Mouse (Mus musculus) testis, adult 2 months (tissue): ENCODE measurements at regions not wholly inside any gene's neighbourhood (a gene's known extent, or its start where the extent isn't known, plus 50 kb on each side); places are given as distances from the start of the nearest gene placed in this dataset.

ENCODE experiments used
- CTCF ChIP-seq: fragments of 200-500 bp; IDR thresholded peaks from 2 replicates; pipeline ENCODE4 v1.5.1; 2012; ENCODE audit warnings: low read depth, mild to moderate bottlenecking, inconsistent platforms, low read length, moderate library complexity; ENCODE audit not compliant: control insufficient read depth, insufficient read depth, insufficient replicate concordance
- POLR2A ChIP-seq: fragments of 200-500 bp; IDR thresholded peaks from 2 replicates; pipeline ENCODE4 v1.6.1; 2012; ENCODE audit warnings: low read depth, mild to moderate bottlenecking, inconsistent platforms, low read length, moderate library complexity; ENCODE audit not compliant: control insufficient read depth

GRCm38 (mm10) chr1:157888573-157888972, 382.0 kb downstream of the Sec16b start:
- TF ChIP-seq CTCF (no peak), POLR2A (no peak)
